Mouse (Mus musculus) bone marrow macrophage, adult 2 months (primary cell): ENCODE results near the gene Rbms3. TPM values are rescaled to one million over a fixed set of nuclear protein-coding genes. Genes with fewer than 3 reads are reported as not detected.

Source experiments
- H3K27ac ChIP-seq: 2 replicates; pipeline ENCODE4 v1.5.1; 2012; ENCODE audit warnings: low read depth, low read length; ENCODE audit not compliant: insufficient read depth
- H3K4me1 ChIP-seq: 2 replicates; pipeline ENCODE4 v1.6.1; 2012; ENCODE audit warnings: low read length; ENCODE audit not compliant: control insufficient read depth, insufficient read depth
- H3K4me3 ChIP-seq: 2 replicates; pipeline ENCODE4 v1.5.1; 2012; ENCODE audit warnings: mild to moderate bottlenecking, low read length, moderate library complexity; ENCODE audit not compliant: insufficient read depth
- CTCF ChIP-seq: IDR thresholded peaks from 2 replicates; pipeline ENCODE4 v1.5.1; 2012; ENCODE audit warnings: low read depth, mild to moderate bottlenecking, low read length, moderate library complexity
- POLR2A ChIP-seq: IDR thresholded peaks from 2 replicates; pipeline ENCODE4 v1.6.1; 2012; ENCODE audit warnings: mild to moderate bottlenecking, low read depth, low read length, borderline replicate concordance
- polyA plus RNA-seq: library from polyadenylated mRNA; stranded (reverse); fragments of >200 nt; gene quantifications from 2 replicates; pipeline ENCODE4 v1.2.4, GENCODE M21; 2012; ENCODE audit not compliant: missing spikeins, insufficient read depth, insufficient read length

Gene Rbms3
- polyA plus RNA-seq, 1 experiment = 0.13 TPM

DNA sequence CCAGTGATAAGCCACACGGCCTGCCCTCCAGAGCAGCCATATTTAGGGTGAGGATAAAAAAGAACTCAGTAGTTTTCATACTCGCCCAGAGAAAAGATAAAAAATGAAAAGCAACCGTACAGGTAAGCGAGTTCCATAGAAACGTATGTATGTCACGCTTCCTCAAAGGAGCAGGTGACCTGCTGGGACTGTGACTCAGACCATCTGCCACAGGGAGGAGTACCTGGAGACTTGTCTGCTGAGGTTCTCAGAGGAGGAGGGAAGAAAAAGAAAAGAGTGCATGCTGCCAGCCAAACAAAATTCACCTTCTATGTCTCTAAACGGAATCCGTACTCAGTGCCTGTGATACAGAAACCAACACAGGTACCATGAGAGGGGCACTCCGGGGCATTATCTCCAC lies 30.4 kb downstream of the Rbms3 start:
- H3K27ac ChIP-seq = no peak overlapping the region
- no peak overlapping the region for H3K4me3 ChIP-seq
- H3K4me1 ChIP-seq = no peaks in the 10 kb centered on the region
- no peak for TF ChIP-seq POLR2A
- no peak for TF ChIP-seq CTCF

GRCm38 (mm10) chr9:117596162-117596561 lies 33.6 kb downstream of the Rbms3 start:
- H3K4me3 ChIP-seq = no peak overlapping the region
- no peaks in the 10 kb centered on the region for H3K4me1 ChIP-seq
- no peak overlapping the region for H3K27ac ChIP-seq
- TF ChIP-seq CTCF (no peak), POLR2A (no peak)

- TF ChIP-seq POLR2A = no peak
- no peak for TF ChIP-seq CTCF
- no peak overlapping the region for H3K27ac ChIP-seq
- no peaks in the 10 kb centered on the region for H3K4me1 ChIP-seq
- H3K4me3 ChIP-seq = no peak overlapping the region
Observed at GRCm38 (mm10) chr9:117585345-117585744, 44.4 kb downstream of the Rbms3 start.

DNA sequence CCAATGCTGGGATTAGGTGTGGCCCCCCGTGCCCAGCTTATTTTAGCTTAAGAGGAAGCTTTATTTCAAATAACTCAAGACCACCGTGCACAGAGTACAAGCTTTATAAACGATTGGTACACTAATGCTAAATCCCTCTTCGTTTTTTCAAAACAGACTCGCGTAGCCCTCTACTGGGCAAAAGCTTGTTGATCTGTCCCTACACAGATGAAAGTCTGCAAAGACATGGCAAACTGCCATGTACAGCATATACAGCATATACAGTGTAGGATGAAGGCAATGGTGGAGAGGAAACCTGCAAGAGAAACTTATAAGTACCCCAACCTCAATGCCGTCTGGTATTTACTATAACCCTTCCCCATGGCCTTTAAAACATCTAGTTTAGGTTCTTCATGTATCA lies 46.1 kb downstream of the Rbms3 start:
- Histone ChIP-seq H3K4me1 (no peaks in the 10 kb centered on the region), H3K27ac (no peak overlapping the region), H3K4me3 (no peak overlapping the region)
- no peak for TF ChIP-seq CTCF
- no peak for TF ChIP-seq POLR2A

DNA sequence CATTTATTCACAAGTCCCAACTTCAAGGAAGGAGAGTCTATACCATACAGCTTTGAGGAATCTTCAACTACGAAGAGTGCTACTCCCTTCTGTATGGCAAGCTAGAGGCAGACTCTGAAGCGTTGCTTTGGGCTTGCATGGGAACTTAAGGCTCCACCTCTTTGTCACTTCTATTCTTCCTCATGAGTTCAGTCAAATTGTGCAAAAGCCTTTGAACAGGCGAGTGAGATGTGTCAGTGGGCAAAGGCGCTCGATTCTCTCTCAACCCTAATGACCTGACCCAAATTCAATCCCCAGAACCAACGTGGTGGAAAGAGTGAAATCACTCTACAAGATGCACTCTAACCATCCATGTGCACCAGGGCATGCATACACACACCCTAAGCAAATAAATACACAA lies 47.1 kb downstream of the Rbms3 start:
- Histone ChIP-seq H3K4me3 (no peak overlapping the region), H3K4me1 (no peaks in the 10 kb centered on the region), H3K27ac (no peak overlapping the region)
- TF ChIP-seq POLR2A (no peak), CTCF (no peak)

- no peak overlapping the region for H3K4me3 ChIP-seq
- no peak overlapping the region for H3K27ac ChIP-seq
- no peaks in the 10 kb centered on the region for H3K4me1 ChIP-seq
- TF ChIP-seq CTCF (no peak), POLR2A (no peak)
Observed at GRCm38 (mm10) chr9:117571186-117571855, 58.4 kb downstream of the Rbms3 start.

GRCm38 (mm10) chr9:117570240-117570821 lies 59.4 kb downstream of the Rbms3 start:
- no peak for TF ChIP-seq POLR2A
- TF ChIP-seq CTCF = no peak
- Histone ChIP-seq H3K27ac (no peak overlapping the region), H3K4me3 (no peak overlapping the region), H3K4me1 (no peaks in the 10 kb centered on the region)

DNA sequence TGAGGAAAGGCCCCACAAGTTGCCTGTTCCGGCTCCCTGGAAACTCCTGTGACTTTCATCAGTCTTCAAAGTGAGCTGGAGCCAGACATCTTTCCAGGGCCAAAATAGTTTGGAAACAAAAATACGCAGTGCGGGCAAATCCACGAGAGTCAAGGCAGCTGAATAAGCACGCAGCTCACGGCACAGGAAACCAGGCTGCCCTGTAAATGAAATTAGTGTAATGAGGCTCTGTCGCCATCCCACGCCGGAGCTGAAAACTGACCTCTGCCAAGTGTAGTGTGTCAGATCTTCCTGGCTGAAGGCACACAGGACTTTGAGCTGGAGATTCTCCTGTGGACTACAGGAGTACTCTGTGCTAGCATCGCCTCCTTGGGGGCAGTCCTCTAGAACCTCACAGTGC lies 63.4 kb downstream of the Rbms3 start:
- H3K27ac ChIP-seq = no peak overlapping the region
- no peak for TF ChIP-seq CTCF
- TF ChIP-seq POLR2A = no peak
- no peaks in the 10 kb centered on the region for H3K4me1 ChIP-seq
- H3K4me3 ChIP-seq = no peak overlapping the region

DNA sequence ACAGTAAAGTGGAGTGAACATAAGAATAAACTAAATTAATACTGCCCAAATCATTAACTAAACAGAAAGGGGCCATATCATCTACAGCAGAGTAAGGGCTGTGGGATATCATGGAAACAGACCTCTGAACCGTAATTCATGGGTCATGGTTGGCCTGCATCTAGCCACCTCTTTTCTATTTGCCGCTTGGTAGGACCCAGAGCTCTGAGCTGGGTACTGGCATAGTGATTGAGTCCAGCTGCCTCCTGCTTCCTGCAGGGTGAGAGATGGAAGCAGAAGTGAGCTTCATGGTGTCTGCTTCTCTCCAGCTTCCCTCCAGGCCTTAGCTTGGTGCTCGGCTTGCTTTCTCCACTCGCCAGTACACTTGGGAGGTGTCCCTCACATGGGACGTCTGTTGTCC lies 71.2 kb downstream of the Rbms3 start:
- no peak overlapping the region for H3K4me3 ChIP-seq
- H3K27ac ChIP-seq = no peak overlapping the region
- TF ChIP-seq CTCF = no peak
- no peak for TF ChIP-seq POLR2A
- H3K4me1 ChIP-seq = no peaks in the 10 kb centered on the region

- Histone ChIP-seq H3K4me1 (no peaks in the 10 kb centered on the region), H3K4me3 (no peak overlapping the region), H3K27ac (no peak overlapping the region)
- TF ChIP-seq CTCF = no peak
- TF ChIP-seq POLR2A = no peak
Observed at GRCm38 (mm10) chr9:117554356-117554755, 75.4 kb downstream of the Rbms3 start.

- Histone ChIP-seq H3K27ac (no peak overlapping the region), H3K4me3 (no peak overlapping the region), H3K4me1 (no peaks in the 10 kb centered on the region)
- no peak for TF ChIP-seq CTCF
- no peak for TF ChIP-seq POLR2A
Observed at GRCm38 (mm10) chr9:117529281-117529680, 100.4 kb downstream of the Rbms3 start.
